Mouse (Mus musculus): Measurements from ENCODE around the gene Fgfrl1. TPM values are rescaled to one million over a fixed set of nuclear protein-coding genes. Genes with fewer than 3 reads are reported as not detected.
A peak's percentile ranks its signal among the peaks of the same experiment; 100 is the strongest.

Gene Fgfrl1
- polyA plus RNA-seq, 1 experiment from 2014 or later = 40.1 TPM

GRCm38 (mm10) chr5:108679909-108680308, 12.3 kb upstream of the Fgfrl1 start:
- 51% methylated on average over 3 of the region's 3 CpGs for WGBS
- Histone ChIP-seq H3K4me1 (replicated peaks) (peaks cover 18% of the 10 kb centered on the region), H3K9me3 (replicated peaks) (no peaks in the 10 kb centered on the region), H3K36me3 (0 out of 2 replicates have a peak, but pooled peaks cover 2% of the 10 kb centered on the region), H3K4me3 (no peak overlapping the region), H3K27me3 (replicated peaks) (no peaks in the 10 kb centered on the region), H3K4me2 (no peak overlapping the region), H3K9ac (no peak overlapping the region), H3K27ac (ENCODE audit: poor library complexity, severe bottlenecking) (no peak overlapping the region)
- no peak for ATAC-seq (ENCODE audit: insufficient number of reproducible peaks, low FRiP score)

GRCm38 (mm10) chr5:108680871-108681270, 11.3 kb upstream of the Fgfrl1 start:
- Histone ChIP-seq H3K4me1 (replicated peaks) (peaks cover 18% of the 10 kb centered on the region), H3K4me3 (no peak overlapping the region), H3K36me3 (0 out of 2 replicates have a peak, but pooled peaks cover 2% of the 10 kb centered on the region), H3K9ac (no peak overlapping the region), H3K27me3 (replicated peaks) (no peaks in the 10 kb centered on the region), H3K27ac (ENCODE audit: poor library complexity, severe bottlenecking) (no peak overlapping the region), H3K4me2 (no peak overlapping the region), H3K9me3 (replicated peaks) (no peaks in the 10 kb centered on the region)
- 86% methylated on average over 6 of the region's 6 CpGs for WGBS
- ATAC-seq (ENCODE audit: insufficient number of reproducible peaks, low FRiP score) = no peak

GRCm38 (mm10) chr5:108689091-108689490, 3.1 kb upstream of the Fgfrl1 start:
- ATAC-seq (ENCODE audit: insufficient number of reproducible peaks, low FRiP score) = no peak
- WGBS = 75% methylated on average over 5 of the region's 5 CpGs
- no peak overlapping the region for H3K9ac ChIP-seq
- H3K9me3 ChIP-seq (replicated peaks) = no peaks in the 10 kb centered on the region
- H3K4me1 ChIP-seq (replicated peaks) = peaks cover 21% of the 10 kb centered on the region
- H3K36me3 ChIP-seq = no peaks in the 10 kb centered on the region
- H3K4me2 ChIP-seq = no peak overlapping the region
- H3K4me3 ChIP-seq = no peak overlapping the region
- no peaks in the 10 kb centered on the region for H3K27me3 ChIP-seq (replicated peaks)
- no peak overlapping the region for H3K27ac ChIP-seq (ENCODE audit: poor library complexity, severe bottlenecking)

- Histone ChIP-seq H3K27me3 (replicated peaks) (no peaks in the 10 kb centered on the region), H3K4me2 (no peak overlapping the region), H3K27ac (ENCODE audit: poor library complexity, severe bottlenecking) (no peak overlapping the region), H3K4me3 (no peak overlapping the region), H3K9ac (no peak overlapping the region), H3K4me1 (replicated peaks) (peaks cover 35% of the 10 kb centered on the region), H3K36me3 (no peaks in the 10 kb centered on the region; the same call in 1 of the 2 replicates), H3K9me3 (replicated peaks) (no peaks in the 10 kb centered on the region)
- WGBS = 70% methylated on average over 4 of the region's 4 CpGs
- no peak for ATAC-seq (ENCODE audit: insufficient number of reproducible peaks, low FRiP score)
These were observed 1.0 kb upstream of the Fgfrl1 start for GRCm38 (mm10) chr5:108691152-108691551.

GRCm38 (mm10) chr5:108693872-108694288, 1.7 kb downstream of the Fgfrl1 start:
- peak overlapping the region; percentile 96 for H3K9ac ChIP-seq
- no peaks in the 10 kb centered on the region; the same call in 1 of the 2 replicates for H3K36me3 ChIP-seq
- under 1% methylated on average over 32 of the region's 43 CpGs for WGBS
- peaks cover 60% of the 10 kb centered on the region for H3K4me1 ChIP-seq (replicated peaks)
- peak overlapping the region; percentile 69; the same call in 1 of the 2 replicates for H3K27ac ChIP-seq (ENCODE audit: poor library complexity, severe bottlenecking)
- ATAC-seq (ENCODE audit: insufficient number of reproducible peaks, low FRiP score) = peak; percentile 95
- H3K27me3 ChIP-seq (replicated peaks) = no peaks in the 10 kb centered on the region
- no peaks in the 10 kb centered on the region for H3K9me3 ChIP-seq (replicated peaks)
- H3K4me2 ChIP-seq = peak overlapping the region; percentile 78
- H3K4me3 ChIP-seq = peak overlapping the region; percentile 96

GRCm38 (mm10) chr5:108694352-108695261, 2.4 kb downstream of the Fgfrl1 start:
- H3K9me3 ChIP-seq (replicated peaks) = no peaks in the 10 kb centered on the region
- H3K36me3 ChIP-seq = no peaks in the 10 kb centered on the region; the same call in 1 of the 2 replicates
- peak overlapping the region; percentile 69 for H3K27ac ChIP-seq (ENCODE audit: poor library complexity, severe bottlenecking)
- peak overlapping the region; percentile 96 for H3K9ac ChIP-seq
- peaks cover 67% of the 10 kb centered on the region for H3K4me1 ChIP-seq (replicated peaks)
- peak; percentile 76 for ATAC-seq (ENCODE audit: insufficient number of reproducible peaks, low FRiP score)
- H3K4me3 ChIP-seq = peak overlapping the region; percentile 96
- WGBS = under 1% methylated on average over 87 of the region's 99 CpGs
- peak overlapping the region; percentile 78 for H3K4me2 ChIP-seq
- no peaks in the 10 kb centered on the region for H3K27me3 ChIP-seq (replicated peaks)

- H3K27ac ChIP-seq (ENCODE audit: poor library complexity, severe bottlenecking) = no peak overlapping the region
- H3K4me2 ChIP-seq = peak overlapping the region; percentile 78
- H3K4me3 ChIP-seq = peak overlapping the region; percentile 96
- WGBS = 89% methylated on average over 11 of the region's 12 CpGs
- H3K9ac ChIP-seq = no peak overlapping the region; the same call in 1 of the 2 replicates
- no peaks in the 10 kb centered on the region; the same call in 1 of the 2 replicates for H3K36me3 ChIP-seq
- H3K9me3 ChIP-seq (replicated peaks) = no peaks in the 10 kb centered on the region
- H3K4me1 ChIP-seq (replicated peaks) = peaks cover 79% of the 10 kb centered on the region
- no peak for ATAC-seq (ENCODE audit: insufficient number of reproducible peaks, low FRiP score)
- H3K27me3 ChIP-seq (replicated peaks) = no peaks in the 10 kb centered on the region
These were observed 3.7 kb downstream of the Fgfrl1 start for GRCm38 (mm10) chr5:108695861-108696260.

GRCm38 (mm10) chr5:108696542-108696941, 4.4 kb downstream of the Fgfrl1 start:
- Histone ChIP-seq H3K4me2 (peak overlapping the region; percentile 78), H3K4me1 (replicated peaks) (peaks cover 83% of the 10 kb centered on the region)

GRCm38 (mm10) chr5:108697341-108697753, 5.2 kb downstream of the Fgfrl1 start:
- Histone ChIP-seq H3K27me3 (replicated peaks) (no peaks in the 10 kb centered on the region), H3K9me3 (replicated peaks) (no peaks in the 10 kb centered on the region), H3K27ac (ENCODE audit: poor library complexity, severe bottlenecking) (peak overlapping the region; percentile 26), H3K36me3 (no peaks in the 10 kb centered on the region; the same call in 1 of the 2 replicates), H3K4me1 (replicated peaks) (peaks cover 81% of the 10 kb centered on the region), H3K4me2 (peak overlapping the region; percentile 12), H3K9ac (peak overlapping the region; percentile 36), H3K4me3 (no peak overlapping the region)
- 60% methylated on average over 4 of the region's 4 CpGs for WGBS
- ATAC-seq (ENCODE audit: insufficient number of reproducible peaks, low FRiP score) = no peak

More at GRCm38 (mm10) chr5:108696542-108696941, 4.4 kb downstream of the Fgfrl1 start:
- H3K27me3 ChIP-seq (replicated peaks) = no peaks in the 10 kb centered on the region
- H3K9ac ChIP-seq = no peak overlapping the region
- WGBS = 85% methylated on average over 3 of the region's 3 CpGs
- no peak overlapping the region for H3K4me3 ChIP-seq
- H3K9me3 ChIP-seq (replicated peaks) = no peaks in the 10 kb centered on the region
- no peaks in the 10 kb centered on the region; the same call in 1 of the 2 replicates for H3K36me3 ChIP-seq
- peak overlapping the region; percentile 26; the same call in 1 of the 2 replicates for H3K27ac ChIP-seq (ENCODE audit: poor library complexity, severe bottlenecking)
- ATAC-seq (ENCODE audit: insufficient number of reproducible peaks, low FRiP score) = no peak

- ATAC-seq (ENCODE audit: insufficient number of reproducible peaks, low FRiP score) = peak; percentile 51
- Histone ChIP-seq H3K27me3 (replicated peaks) (no peaks in the 10 kb centered on the region), H3K9ac (peak overlapping the region; percentile 6; the same call in 1 of the 2 replicates), H3K9me3 (replicated peaks) (no peaks in the 10 kb centered on the region), H3K4me2 (0 out of 2 replicates have a peak overlapping the region, but pooled peaks have one; percentile 7), H3K36me3 (peaks cover 24% of the 10 kb centered on the region), H3K4me1 (replicated peaks) (peaks cover 79% of the 10 kb centered on the region), H3K27ac (ENCODE audit: poor library complexity, severe bottlenecking) (peak overlapping the region; percentile 52), H3K4me3 (no peak overlapping the region)
- WGBS = 25% methylated on average over 3 of the region's 3 CpGs
These were observed 8.2 kb downstream of the Fgfrl1 start for GRCm38 (mm10) chr5:108700346-108700745.

- no peak for ATAC-seq (ENCODE audit: insufficient number of reproducible peaks, low FRiP score)
- peak overlapping the region; percentile 52; the same call in 1 of the 2 replicates for H3K27ac ChIP-seq (ENCODE audit: poor library complexity, severe bottlenecking)
- 64% methylated on average over 10 of the region's 10 CpGs for WGBS
These were observed 9.3 kb downstream of the Fgfrl1 start for GRCm38 (mm10) chr5:108701341-108702021.

More at GRCm38 (mm10) chr5:108701341-108702021, 9.3 kb downstream of the Fgfrl1 start:
- H3K27me3 ChIP-seq (replicated peaks) = no peaks in the 10 kb centered on the region
- no peak overlapping the region for H3K4me2 ChIP-seq
- no peak overlapping the region for H3K4me3 ChIP-seq
- peaks cover 68% of the 10 kb centered on the region for H3K4me1 ChIP-seq (replicated peaks)
- H3K9ac ChIP-seq = no peak overlapping the region
- no peaks in the 10 kb centered on the region for H3K9me3 ChIP-seq (replicated peaks)
- peaks cover 35% of the 10 kb centered on the region for H3K36me3 ChIP-seq
